Mouse (Mus musculus) CH12.LX (cell line): ENCODE measurements around the gene Dnajc2. TPM values are rescaled to one million over a fixed set of nuclear protein-coding genes. Genes with fewer than 3 reads are reported as not detected.

Source experiments
- DNase-seq: peaks from one replicate; pipeline ENCODE4 v3.0.0-alpha.2; 2013; ENCODE audit errors: extremely low read depth
- H3K27ac ChIP-seq: 2 replicates; pipeline ENCODE4 v1.5.1; 2012; ENCODE audit warnings: low read depth, mild to moderate bottlenecking, control low read depth, moderate library complexity; ENCODE audit not compliant: insufficient read depth
- H3K27me3 ChIP-seq: replicated peaks from 2 replicates; pipeline ENCODE3; 2012; ENCODE audit warnings: inconsistent platforms
- H3K36me3 ChIP-seq, 2 experiments: replicated peaks in 1 of 2; 2 replicates each; pipeline versions ENCODE3 to v1.6.1; 2012; ENCODE audit warnings: inconsistent platforms in 1 of 2, low read length in 1 of 2, mild to moderate bottlenecking in 1 of 2, mixed read lengths in 1 of 2, moderate library complexity in 1 of 2; ENCODE audit not compliant: control insufficient read depth in 1 of 2, insufficient read depth in 1 of 2
- H3K4me1 ChIP-seq, 2 experiments: 2 replicates each; pipeline ENCODE4 v1.6.1; 2012; ENCODE audit warnings: inconsistent platforms in 1 of 2, moderate library complexity in 1 of 2; ENCODE audit not compliant: insufficient read depth in 2 of 2, control insufficient read depth in 1 of 2
- H3K4me2 ChIP-seq: 2 replicates; pipeline ENCODE4 v1.6.1; 2012; ENCODE audit warnings: low read depth, mild to moderate bottlenecking, control low read depth; ENCODE audit not compliant: poor library complexity, insufficient read depth, severe bottlenecking
- H3K4me3 ChIP-seq, 3 experiments: fragments of 150-350 bp in 1 of 3; sonication (generic) in 1 of 3; replicated peaks in 1 of 3; 2 replicates each; pipeline versions ENCODE3 to v1.5.1; 2011 to 2012; ENCODE audit warnings: low read depth in 2 of 3, low read length in 2 of 3, mild to moderate bottlenecking in 2 of 3, moderate library complexity in 2 of 3, control low read depth in 1 of 3, improper control_type of control experiment in 1 of 3, inconsistent platforms in 1 of 3, mixed read lengths in 1 of 3; ENCODE audit not compliant: poor library complexity in 1 of 3
- H3K79me2 ChIP-seq: replicated peaks from 2 replicates; pipeline ENCODE4 v1.6.1; 2012; ENCODE audit warnings: mild to moderate bottlenecking, moderate library complexity; ENCODE audit not compliant: control insufficient read depth, poor library complexity, insufficient read depth, severe bottlenecking; ENCODE audit errors: extremely low read depth
- H3K9ac ChIP-seq: 2 replicates; pipeline ENCODE4 v1.6.1; 2012; ENCODE audit warnings: low read depth, mild to moderate bottlenecking, control low read depth, moderate library complexity; ENCODE audit not compliant: insufficient read depth
- H3K9me3 ChIP-seq: replicated peaks from 2 replicates; pipeline ENCODE3; 2012; ENCODE audit warnings: low read length, inconsistent platforms, mixed read lengths
- BHLHE40 ChIP-seq: IDR thresholded peaks from 2 replicates; pipeline ENCODE4 v1.6.1; 2011; ENCODE audit warnings: mild to moderate bottlenecking, low read depth, low read length, improper control_type of control experiment
- CTCF ChIP-seq, 2 experiments: IDR thresholded peaks in 1 of 2; conservative IDR thresholded peaks in 1 of 2; 2 replicates each; pipeline ENCODE4 v1.5.1; 2011 to 2012; ENCODE audit warnings: low read depth in 2 of 2, low read length in 2 of 2, improper control_type of control experiment in 1 of 2, inconsistent platforms in 1 of 2, mild to moderate bottlenecking in 1 of 2, moderate library complexity in 1 of 2
- HCFC1 ChIP-seq: IDR thresholded peaks from 2 replicates; pipeline ENCODE4 v1.6.1; 2012; ENCODE audit warnings: low read depth, mild to moderate bottlenecking, inconsistent platforms, low read length, improper control_type of control experiment
- IRF4 ChIP-seq: IDR thresholded peaks from 2 replicates; pipeline ENCODE4 v1.6.1; 2014; ENCODE audit warnings: low read depth, mild to moderate bottlenecking, inconsistent platforms, low read length, improper control_type of control experiment
- JUN ChIP-seq: IDR thresholded peaks from 2 replicates; pipeline ENCODE4 v1.6.1; 2011; ENCODE audit warnings: low read depth, mild to moderate bottlenecking, low read length, improper control_type of control experiment, moderate library complexity; ENCODE audit not compliant: insufficient read depth
- KAT2A ChIP-seq: IDR thresholded peaks from 2 replicates; pipeline ENCODE4 v1.6.1; 2012; ENCODE audit warnings: low read length, improper control_type of control experiment, inconsistent platforms; ENCODE audit not compliant: insufficient replicate concordance
- MAX ChIP-seq: IDR thresholded peaks from 2 replicates; pipeline ENCODE4 v1.6.1; 2011; ENCODE audit warnings: low read length, improper control_type of control experiment
- MXI1 ChIP-seq: IDR thresholded peaks from 2 replicates; pipeline ENCODE4 v1.6.1; 2011; ENCODE audit warnings: mild to moderate bottlenecking, low read depth, low read length, improper control_type of control experiment
- MYC ChIP-seq: IDR thresholded peaks from 2 replicates; pipeline ENCODE4 v1.6.1; 2011; ENCODE audit warnings: low read depth, mild to moderate bottlenecking, improper control_type of control experiment, low read length
- RCOR1 ChIP-seq: conservative IDR thresholded peaks from 2 replicates; pipeline ENCODE4 v1.6.1; 2012; ENCODE audit warnings: low read depth, mild to moderate bottlenecking, inconsistent platforms, low read length, improper control_type of control experiment
- SIN3A ChIP-seq: IDR thresholded peaks from 2 replicates; pipeline ENCODE4 v1.6.1; 2012; ENCODE audit warnings: low read length, improper control_type of control experiment, inconsistent platforms
- TBP ChIP-seq: conservative IDR thresholded peaks from 2 replicates; pipeline ENCODE4 v1.6.1; 2011; ENCODE audit warnings: low read depth, low read length, improper control_type of control experiment
- UBTF ChIP-seq: IDR thresholded peaks from 2 replicates; pipeline ENCODE4 v1.6.1; 2012; ENCODE audit warnings: low read depth, mild to moderate bottlenecking, inconsistent platforms, low read length, improper control_type of control experiment, moderate library complexity
- ZC3H11A ChIP-seq: IDR thresholded peaks from 2 replicates; pipeline ENCODE4 v1.6.1; 2012; ENCODE audit warnings: low read depth, mild to moderate bottlenecking, inconsistent platforms, low read length, improper control_type of control experiment
- ZMIZ1 ChIP-seq: IDR thresholded peaks from 2 replicates; pipeline ENCODE4 v1.6.1; 2012; ENCODE audit warnings: low read depth, mild to moderate bottlenecking, inconsistent platforms, low read length, improper control_type of control experiment
- ZNF384 ChIP-seq: IDR thresholded peaks from 2 replicates; pipeline ENCODE4 v1.6.1; 2012; ENCODE audit warnings: low read depth, low read length, improper control_type of control experiment, inconsistent platforms
- dilution Hi-C: fragments of 300-500 bp; cut with MboI; formaldehyde crosslinking; loops from 2 replicates; pipeline ENCODE4 v1.14.3; 2020; ENCODE audit warnings: low sequenced_read_pairs; ENCODE audit not compliant: extremely low pct_unique_long_range_greater_than_20kb, extremely low pct_ligation_motif_present
- in situ Hi-C: fragments of 300-500 bp; cut with MboI; formaldehyde crosslinking; loops from 3 replicates; pipeline ENCODE4 v1.14.3; 2019; ENCODE audit warnings: low sequenced_read_pairs, low pct_ligation_motif_present, low pct_unique_long_range_greater_than_20kb, mixed read lengths
- polyA plus RNA-seq: library from polyadenylated mRNA; unstranded; fragments of >175 nt; gene quantifications from 2 replicates; pipeline ENCODE4 v1.2.1, GENCODE M21; 2012; ENCODE audit warnings: low read depth; ENCODE audit not compliant: insufficient read length
- total RNA-seq, 2 experiments: library from RNA; depleted of rRNA; stranded (reverse); fragments of 300-350 nt in 1 of 2; fragments of >200 nt in 1 of 2; gene quantifications; 2 replicates each; pipeline ENCODE4 v1.2.3; 2012 to 2014

Dnajc2 gene
- total and polyA plus RNA-seq, 3 experiments: 79.2 to 242 (median 138) TPM

GRCm38 (mm10) chr5:21786258-21787185, 1.5 kb upstream of the Dnajc2 start (continued):
- no peak for TF ChIP-seq RCOR1

- H3K36me3 ChIP-seq: peaks cover 26 to 53% of the 10 kb centered on the region in 2 experiments
- DNase-seq: peak; percentile 30
- peak overlapping the region; percentile 93 for H3K4me2 ChIP-seq
- TF ChIP-seq ZMIZ1: no peak
- no peak for TF ChIP-seq KAT2A
- peak; percentile 75 for TF ChIP-seq ZNF384
- TF ChIP-seq BHLHE40: no peak
- TF ChIP-seq TBP: 0 out of 2 replicates have a peak, but pooled peaks have one; percentile 23
- peak overlapping the region in 2 of 3 experiments; percentile 96 to 100 for H3K4me3 ChIP-seq
- peaks cover 65% of the 10 kb centered on the region for H3K79me2 ChIP-seq
- dilution Hi-C loops: no loop called here
- H3K27ac ChIP-seq: peak overlapping the region; percentile 51
- H3K4me1 ChIP-seq: peaks cover 3 to 37% of the 10 kb centered on the region in 2 experiments; a peak in 2 of 4 replicates
- no peaks in the 10 kb centered on the region for H3K9me3 ChIP-seq
- peak overlapping the region; percentile 82; the same call in 1 of the 2 replicates for H3K9ac ChIP-seq
- no peaks in the 10 kb centered on the region for H3K27me3 ChIP-seq
- in situ Hi-C loops: no loop called here
Measured at GRCm38 (mm10) chr5:21785776-21786175, 725 bp upstream of the Dnajc2 start.

GRCm38 (mm10) chr5:21784161-21785052, 644 bp downstream of the Dnajc2 start:
- in situ Hi-C loops (no loop called here), dilution Hi-C loops (no loop called here)
- Histone ChIP-seq H3K79me2 (peaks cover 57% of the 10 kb centered on the region), H3K4me1 (peaks cover 3 to 26% of the 10 kb centered on the region in 2 experiments; a peak in 2 of 4 replicates), H3K4me3 (peak overlapping the region; percentile 95 to 100 (median 95)), H3K27ac (peak overlapping the region; percentile 55), H3K27me3 (no peaks in the 10 kb centered on the region), H3K36me3 (peaks cover 40 to 54% of the 10 kb centered on the region in 2 experiments), H3K9me3 (no peaks in the 10 kb centered on the region), H3K4me2 (peak overlapping the region; percentile 71), H3K9ac (peak overlapping the region; percentile 60)
- peak; percentile 48 for DNase-seq
- TF ChIP-seq UBTF: 0 out of 2 replicates have a peak, but pooled peaks have one; percentile 41
- peak; percentile 69 for TF ChIP-seq BHLHE40
- no peak for TF ChIP-seq IRF4
- TF ChIP-seq ZC3H11A: no peak
- no peak for TF ChIP-seq JUN
- TF ChIP-seq MYC: peak; percentile 63
- no peak for TF ChIP-seq CTCF (conservative IDR thresholded peaks at IDR 0.05 in 1 of 2, IDR thresholded peaks at IDR 0.05 in 1 of 2; ENCODE audit: low read depth in 2 of 2, low read length in 2 of 2)
- TF ChIP-seq MAX: peak; percentile 71
- peak; percentile 70; the same call in 1 of the 2 replicates for TF ChIP-seq SIN3A
- peak; percentile 86 for TF ChIP-seq MXI1
- no peak for TF ChIP-seq HCFC1
